Mouse (Mus musculus) embryonic facial prominence, embryonic 15.5 days (tissue): ENCODE results near the gene Afdn. TPM values are rescaled to one million over a fixed set of nuclear protein-coding genes. Genes with fewer than 3 reads are reported as not detected.
"Not testable (repeated sequence)": the region's sequence is repeated elsewhere in the genome, so short reads cannot be mapped to it uniquely, and the experiment has no call there.

Source experiments
- ATAC-seq: fragments of 200-750 bp; cut with Nextera tagmentation; 2 replicates; pipeline ENCODE4 v1.8.0; 2017; ENCODE audit warnings: low read depth, moderate TSS enrichment; ENCODE audit not compliant: insufficient number of reproducible peaks, low FRiP score, low TSS enrichment
- H3K27ac ChIP-seq: fragments of 300-500 bp; sonication (generic); replicated peaks from 2 replicates; pipeline ENCODE4 v1.5.1; 2015; ENCODE audit warnings: mild to moderate bottlenecking, inconsistent platforms
- H3K27me3 ChIP-seq: fragments of 300-500 bp; sonication (generic); 2 replicates; pipeline ENCODE4 v1.6.1; 2015; ENCODE audit warnings: inconsistent platforms
- H3K36me3 ChIP-seq: fragments of 300-500 bp; sonication (generic); 2 replicates; pipeline ENCODE4 v1.6.1; 2015; ENCODE audit warnings: mild to moderate bottlenecking, inconsistent platforms
- H3K4me1 ChIP-seq: fragments of 300-500 bp; sonication (generic); 2 replicates; pipeline ENCODE4 v1.6.1; 2015; ENCODE audit warnings: inconsistent platforms
- H3K4me2 ChIP-seq: fragments of 300-500 bp; sonication (generic); replicated peaks from 2 replicates; pipeline ENCODE4 v1.6.1; 2015; ENCODE audit warnings: mild to moderate bottlenecking, inconsistent platforms
- H3K4me3 ChIP-seq: fragments of 300-500 bp; sonication (generic); replicated peaks from 2 replicates; pipeline ENCODE4 v1.5.1; 2015; ENCODE audit warnings: mild to moderate bottlenecking, inconsistent platforms
- H3K9ac ChIP-seq: fragments of 300-500 bp; sonication (generic); 2 replicates; pipeline ENCODE4 v1.6.1; 2015; ENCODE audit warnings: inconsistent platforms
- H3K9me3 ChIP-seq: fragments of 300-500 bp; sonication (generic); replicated peaks from 2 replicates; pipeline ENCODE4 v1.6.1; 2016; ENCODE audit warnings: inconsistent platforms
- WGBS: fragments of 180-500 bp; shearing (Covaris S2); methylation state at CpG from one replicate; pipeline ENCODE4 v1.1.7; 2015; 5-methylcytosine and 5-hydroxymethylcytosine counted together
- polyA plus RNA-seq: library from polyadenylated mRNA; unstranded; fragments of >200 nt; fragmentation: Nextera tagmentation; extraction: Ambion mirVana; gene quantifications from 2 replicates; pipeline ENCODE4 v1.2.1, GENCODE M21; 2015

Afdn gene
- polyA plus RNA-seq, 1 experiment from 2014 or later: 81.2 TPM

GRCm38 (mm10) chr17:13778865-13779264 is 18.5 kb downstream of the Afdn start:
- Histone ChIP-seq H3K9ac (no peak overlapping the region), H3K4me3 (no peak overlapping the region), H3K4me2 (no peak overlapping the region), H3K27me3 (no peaks in the 10 kb centered on the region), H3K27ac (no peak overlapping the region), H3K9me3 (no peaks in the 10 kb centered on the region), H3K4me1 (no peaks in the 10 kb centered on the region), H3K36me3 (no peaks in the 10 kb centered on the region)
- ATAC-seq: no peak
- 100% methylated on average over 1 of the region's 1 CpGs for WGBS

DNA sequence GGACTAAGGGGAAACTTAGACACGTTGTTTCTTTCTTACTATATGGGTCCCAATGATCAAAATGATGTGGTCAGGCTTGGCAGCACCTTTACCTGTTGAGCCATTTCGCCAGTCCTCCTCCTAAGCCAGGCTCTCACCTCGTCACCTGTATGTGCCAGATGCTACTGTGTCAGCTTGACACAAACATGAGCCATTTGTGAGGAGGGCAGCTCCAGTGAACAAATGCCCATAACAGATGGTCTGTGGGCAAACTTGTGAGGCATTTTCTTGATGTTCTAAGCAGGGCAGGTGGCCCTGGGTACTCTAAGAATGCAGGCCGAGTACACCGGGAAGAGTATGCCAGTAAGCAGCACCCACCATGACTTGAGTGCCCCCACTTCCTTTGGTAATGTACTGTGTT is 21.6 kb downstream of the Afdn start:
- no peak overlapping the region for H3K9ac ChIP-seq
- 0 out of 2 replicates have a peak, but pooled peaks have one; percentile 7 for ATAC-seq
- no peaks in the 10 kb centered on the region for H3K36me3 ChIP-seq
- H3K4me3 ChIP-seq: no peak overlapping the region
- 89% methylated on average over 5 of the region's 5 CpGs for WGBS
- no peaks in the 10 kb centered on the region for H3K27me3 ChIP-seq
- no peak overlapping the region for H3K27ac ChIP-seq
- H3K4me1 ChIP-seq: no peaks in the 10 kb centered on the region
- no peaks in the 10 kb centered on the region for H3K9me3 ChIP-seq
- H3K4me2 ChIP-seq: no peak overlapping the region

DNA sequence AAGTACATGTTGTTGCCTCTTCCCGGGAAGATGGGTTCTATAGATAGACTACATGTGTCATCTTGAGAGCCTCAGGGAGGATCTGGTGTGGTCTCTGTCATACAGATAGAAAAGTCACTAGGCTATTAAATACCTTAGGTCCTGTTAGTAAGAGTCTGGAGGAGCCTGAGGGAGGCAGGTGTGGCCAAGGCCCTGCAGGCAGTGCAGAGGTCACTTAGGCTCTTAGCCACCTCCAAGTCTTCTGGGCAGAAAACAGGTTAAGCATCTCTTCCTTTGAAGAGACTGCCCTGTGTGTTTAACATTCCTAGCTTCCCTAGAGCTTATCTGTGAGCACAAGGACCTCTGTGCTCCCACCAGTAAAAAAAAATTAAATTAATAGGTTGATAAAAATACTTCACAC is 23.1 kb downstream of the Afdn start:
- H3K4me1 ChIP-seq: no peaks in the 10 kb centered on the region
- no peaks in the 10 kb centered on the region for H3K36me3 ChIP-seq
- H3K27me3 ChIP-seq: no peaks in the 10 kb centered on the region
- H3K4me3 ChIP-seq: no peak overlapping the region
- WGBS: 65% methylated on average over 1 of the region's 1 CpGs
- ATAC-seq: no peak
- H3K9me3 ChIP-seq: no peaks in the 10 kb centered on the region
- H3K27ac ChIP-seq: no peak overlapping the region
- no peak overlapping the region for H3K9ac ChIP-seq
- H3K4me2 ChIP-seq: no peak overlapping the region

DNA sequence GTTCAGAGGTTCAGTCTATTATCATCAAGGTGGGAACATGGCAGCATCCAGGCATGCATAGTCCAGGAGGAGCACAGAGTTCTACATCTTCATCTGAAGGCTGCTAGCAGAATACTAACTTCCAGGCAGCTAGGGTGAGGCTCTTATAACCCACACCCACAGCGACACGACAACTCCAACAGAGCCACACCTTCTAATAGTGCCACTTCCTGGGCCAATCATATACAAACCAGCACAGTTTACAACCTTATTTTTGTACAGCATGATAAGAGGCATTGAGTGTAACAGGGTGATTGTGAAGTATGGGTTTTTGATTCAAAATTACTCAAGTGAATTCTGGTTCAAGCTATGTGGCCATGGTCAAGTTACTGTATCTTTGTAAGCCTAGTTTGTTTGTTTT is 29.7 kb downstream of the Afdn start:
- ATAC-seq, H3K27ac ChIP-seq, H3K27me3 ChIP-seq, H3K9ac ChIP-seq, H3K9me3 ChIP-seq, H3K4me3 ChIP-seq, H3K4me2 ChIP-seq, H3K36me3 ChIP-seq, H3K4me1 ChIP-seq: not testable (repeated sequence)
- 82% methylated on average over 2 of the region's 2 CpGs for WGBS

DNA sequence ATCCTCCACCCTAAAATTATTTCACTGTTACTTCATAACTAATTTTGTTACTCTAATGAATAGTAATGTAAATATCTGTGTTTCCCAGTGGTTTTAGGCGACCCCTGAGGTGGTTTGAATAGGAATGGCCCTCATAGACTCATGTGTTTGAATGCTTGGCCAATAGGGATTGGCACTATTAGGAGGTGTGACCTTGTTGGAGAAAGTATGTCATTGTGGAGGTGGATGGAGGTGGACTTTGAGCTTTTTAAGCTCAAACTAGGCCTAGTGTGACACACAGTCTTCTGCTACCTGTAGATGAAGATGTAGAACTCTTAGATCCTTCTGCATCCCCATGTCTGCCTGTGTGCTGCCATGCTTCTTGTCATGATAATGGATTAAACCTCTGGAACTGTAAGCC is 37.4 kb downstream of the Afdn start:
- Histone ChIP-seq H3K27me3 (no peaks in the 10 kb centered on the region), H3K9ac (no peak overlapping the region), H3K9me3 (no peaks in the 10 kb centered on the region), H3K4me1 (no peaks in the 10 kb centered on the region), H3K4me2 (no peak overlapping the region), H3K36me3 (no peaks in the 10 kb centered on the region), H3K4me3 (no peak overlapping the region), H3K27ac (no peak overlapping the region)
- ATAC-seq: no peak
- 65% methylated on average over 1 of the region's 1 CpGs for WGBS

- Histone ChIP-seq H3K9ac (no peak overlapping the region), H3K36me3 (peaks cover 8% of the 10 kb centered on the region; the same call in 1 of the 2 replicates), H3K4me3 (no peak overlapping the region), H3K4me2 (no peak overlapping the region), H3K27ac (no peak overlapping the region), H3K27me3 (no peaks in the 10 kb centered on the region), H3K4me1 (no peaks in the 10 kb centered on the region), H3K9me3 (no peaks in the 10 kb centered on the region)
- no peak for ATAC-seq
- WGBS: 65% methylated on average over 2 of the region's 2 CpGs
Measured at GRCm38 (mm10) chr17:13802836-13803408, 42.6 kb downstream of the Afdn start.

DNA sequence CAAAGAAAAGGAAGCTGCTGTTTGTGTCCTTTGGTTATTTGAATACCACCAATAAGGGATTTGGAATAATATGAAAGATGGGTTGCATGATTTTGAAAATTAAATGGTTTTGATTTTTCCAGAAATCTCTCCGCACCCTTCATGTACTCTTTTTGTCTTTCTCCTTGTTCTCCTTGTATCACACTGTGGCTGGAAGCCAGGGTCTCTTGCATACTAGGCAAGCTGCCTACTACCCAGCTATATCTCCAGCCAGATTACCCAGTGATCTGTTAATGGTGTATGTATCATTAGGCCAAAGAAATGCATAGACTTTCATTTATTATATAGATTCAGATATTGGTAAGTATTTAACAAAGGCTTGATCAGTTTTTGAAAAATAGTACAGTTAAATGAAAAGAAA is 45.7 kb downstream of the Afdn start:
- no peaks in the 10 kb centered on the region for H3K9me3 ChIP-seq
- ATAC-seq: no peak
- H3K4me2 ChIP-seq: no peak overlapping the region
- H3K4me1 ChIP-seq: no peaks in the 10 kb centered on the region
- no peak overlapping the region for H3K27ac ChIP-seq
- H3K36me3 ChIP-seq: peaks cover 22% of the 10 kb centered on the region
- WGBS: 92% methylated on average over 1 of the region's 1 CpGs
- H3K27me3 ChIP-seq: no peaks in the 10 kb centered on the region
- H3K9ac ChIP-seq: no peak overlapping the region
- no peak overlapping the region for H3K4me3 ChIP-seq

- Histone ChIP-seq H3K9ac (no peak overlapping the region), H3K36me3 (peaks cover 11% of the 10 kb centered on the region), H3K9me3 (no peaks in the 10 kb centered on the region), H3K4me2 (no peak overlapping the region), H3K27ac (no peak overlapping the region), H3K27me3 (no peaks in the 10 kb centered on the region), H3K4me3 (no peak overlapping the region), H3K4me1 (no peaks in the 10 kb centered on the region)
- 86% methylated on average over 2 of the region's 2 CpGs for WGBS
- no peak for ATAC-seq
Measured at GRCm38 (mm10) chr17:13817789-13818188, 57.5 kb downstream of the Afdn start.

GRCm38 (mm10) chr17:13819342-13819741 is 59.0 kb downstream of the Afdn start:
- Histone ChIP-seq H3K27ac (no peak overlapping the region), H3K9ac (no peak overlapping the region), H3K27me3 (no peaks in the 10 kb centered on the region), H3K36me3 (peaks cover 11% of the 10 kb centered on the region; the same call in 1 of the 2 replicates), H3K4me3 (no peak overlapping the region), H3K9me3 (no peaks in the 10 kb centered on the region), H3K4me2 (no peak overlapping the region), H3K4me1 (no peaks in the 10 kb centered on the region)
- 88% methylated on average over 4 of the region's 4 CpGs for WGBS
- no peak for ATAC-seq

DNA sequence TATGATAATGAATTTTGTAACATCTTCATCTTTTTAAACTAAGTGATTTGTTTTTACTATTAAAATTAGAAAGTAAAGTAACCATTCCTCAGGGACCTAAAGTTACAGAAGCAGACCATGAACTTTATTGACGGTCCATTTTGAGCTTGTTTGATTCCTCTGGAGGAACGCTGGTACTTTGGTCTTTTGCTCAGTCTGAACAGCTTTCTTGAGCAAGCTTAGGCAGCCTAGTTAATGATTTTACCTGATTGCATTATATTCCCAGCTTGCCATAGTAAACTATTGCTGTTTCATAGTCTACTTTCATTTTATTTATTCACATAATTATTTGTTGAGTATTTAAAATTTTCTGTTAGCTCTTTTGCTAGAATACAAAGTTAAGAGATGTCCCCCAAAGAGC is 60.3 kb downstream of the Afdn start:
- Histone ChIP-seq H3K4me3 (no peak overlapping the region), H3K27ac (no peak overlapping the region), H3K4me2 (no peak overlapping the region), H3K4me1 (no peaks in the 10 kb centered on the region), H3K9me3 (no peaks in the 10 kb centered on the region), H3K27me3 (no peaks in the 10 kb centered on the region), H3K9ac (no peak overlapping the region), H3K36me3 (peaks cover 11% of the 10 kb centered on the region; the same call in 1 of the 2 replicates)
- 95% methylated on average over 2 of the region's 2 CpGs for WGBS
- no peak for ATAC-seq

DNA sequence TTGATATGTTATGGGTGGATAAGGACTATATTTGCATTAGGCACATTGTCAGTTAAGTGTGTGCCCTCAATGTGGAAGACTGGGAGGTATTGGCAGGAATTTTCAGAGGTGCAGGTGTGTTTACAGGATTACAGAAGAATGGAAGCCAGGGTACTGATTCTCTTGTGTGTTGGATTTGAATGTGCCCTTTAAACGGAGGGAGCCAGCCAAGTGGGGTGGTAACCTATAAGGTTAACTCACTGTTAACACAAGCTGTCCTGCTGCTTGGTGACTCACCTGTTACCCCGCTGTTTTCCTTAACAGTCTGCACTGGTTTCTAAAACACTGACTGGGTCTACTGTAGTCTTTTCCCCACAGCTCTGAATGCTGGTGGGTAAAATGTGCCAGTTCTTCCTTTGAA is 65.1 kb downstream of the Afdn start:
- Histone ChIP-seq H3K36me3 (peaks cover 13% of the 10 kb centered on the region), H3K9me3 (no peaks in the 10 kb centered on the region), H3K9ac (no peak overlapping the region), H3K27me3 (no peaks in the 10 kb centered on the region), H3K27ac (no peak overlapping the region), H3K4me2 (no peak overlapping the region), H3K4me3 (no peak overlapping the region), H3K4me1 (no peaks in the 10 kb centered on the region)
- no peak for ATAC-seq
- WGBS: 80% methylated on average over 2 of the region's 2 CpGs

DNA sequence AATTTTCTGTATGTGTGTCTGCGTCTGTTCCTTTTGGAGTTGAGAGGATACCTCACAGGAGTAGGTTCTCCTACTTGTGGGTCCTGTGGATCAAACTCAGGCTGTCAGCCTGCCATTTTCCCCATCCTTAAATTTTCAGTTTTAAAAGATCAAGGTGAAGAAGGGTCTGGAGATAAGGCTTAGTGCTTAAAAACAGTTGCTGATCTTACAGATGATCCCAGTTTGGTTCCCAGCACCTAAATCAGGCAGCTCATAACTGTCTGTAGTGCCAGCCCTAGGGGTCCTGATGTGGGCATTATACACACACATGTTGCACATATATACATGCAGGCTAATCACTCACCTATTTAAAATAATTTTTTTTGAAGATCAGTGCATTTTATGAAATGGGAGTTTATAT is 69.9 kb downstream of the Afdn start:
- no peak overlapping the region for H3K27ac ChIP-seq
- H3K4me3 ChIP-seq: no peak overlapping the region
- 91% methylated on average over 1 of the region's 1 CpGs for WGBS
- H3K4me2 ChIP-seq: no peak overlapping the region
- ATAC-seq: no peak
- no peaks in the 10 kb centered on the region for H3K4me1 ChIP-seq
- peaks cover 22% of the 10 kb centered on the region for H3K36me3 ChIP-seq
- H3K9me3 ChIP-seq: no peaks in the 10 kb centered on the region
- no peaks in the 10 kb centered on the region for H3K27me3 ChIP-seq
- H3K9ac ChIP-seq: no peak overlapping the region
